Comparison of ENCODE assay signal across 13 mouse cellular contexts in genomic region chrX:160153147-160153815, GRCm38 (mm10). TPM values are rescaled to one million over a fixed set of nuclear protein-coding genes. Genes with fewer than 3 reads are reported as not detected.
DNase-seq lines count a peak whose midpoint lies in the region; ATAC-seq and TF ChIP-seq lines count a peak whose summit lies in the region.
"Had no signal": no experiment of that assay in that cellular context is flagged by ENCODE, and none has a peak within 500 bp of the region (broad histone marks: within the 10 kb centered on the region; RNA-seq: fewer than 3 reads in every experiment).

No protein-coding gene starts in this region.

- no peaks in the 10 kb centered on the region for H3K27me3 ChIP-seq in hindbrain, embryonic 14.5 days (ENCODE audit: control insufficient read depth, insufficient read depth, low read length)
- H3K27me3 ChIP-seq in hindbrain, embryonic 13.5 days = no peaks in the 10 kb centered on the region
- no peaks in the 10 kb centered on the region for H3K27me3 ChIP-seq in lung, embryonic 14.5 days (ENCODE audit: insufficient read depth, low read length)
- H3K27me3 ChIP-seq: hindbrain, embryonic 15.5 days; limb, embryonic 12.5 days; midbrain, embryonic 15.5 days had no signal

- H3K4me3 ChIP-seq in hindbrain, embryonic 14.5 days (replicated peaks; ENCODE audit: low read length) = no peak overlapping the region
- no peak overlapping the region for H3K4me3 ChIP-seq in hindbrain, embryonic 13.5 days
- H3K4me3 ChIP-seq in lung, embryonic 14.5 days (ENCODE audit: low read depth, low read length) = no peak overlapping the region
- H3K4me3 ChIP-seq: hindbrain, embryonic 15.5 days; limb, embryonic 12.5 days; midbrain, embryonic 15.5 days had no signal

- H3K4me1 ChIP-seq in hindbrain, embryonic 14.5 days (replicated peaks; ENCODE audit: control insufficient read depth, insufficient read depth, low read length) = no peaks in the 10 kb centered on the region
- no peaks in the 10 kb centered on the region for H3K4me1 ChIP-seq in hindbrain, embryonic 13.5 days (replicated peaks)
- H3K4me1 ChIP-seq in lung, embryonic 14.5 days (ENCODE audit: insufficient read depth) = no peaks in the 10 kb centered on the region
- H3K4me1 ChIP-seq: hindbrain, embryonic 15.5 days; limb, embryonic 12.5 days; midbrain, embryonic 15.5 days had no signal

- H3K4me2 ChIP-seq in hindbrain, embryonic 14.5 days (replicated peaks) = no peak overlapping the region
- no peak overlapping the region for H3K4me2 ChIP-seq in hindbrain, embryonic 13.5 days
- H3K4me2 ChIP-seq in lung, embryonic 14.5 days = no peak overlapping the region
- H3K4me2 ChIP-seq: hindbrain, embryonic 15.5 days; limb, embryonic 12.5 days; midbrain, embryonic 15.5 days had no signal

- no peak overlapping the region for H3K27ac ChIP-seq in hindbrain, embryonic 14.5 days
- no peak overlapping the region for H3K27ac ChIP-seq in hindbrain, embryonic 13.5 days
- no peak overlapping the region for H3K27ac ChIP-seq in lung, embryonic 14.5 days (ENCODE audit: low read depth)
- H3K27ac ChIP-seq: hindbrain, embryonic 15.5 days; limb, embryonic 12.5 days; midbrain, embryonic 15.5 days had no signal

- peak; percentile 56 for TF ChIP-seq CTCF in lung, embryonic 14.5 days (IDR thresholded peaks at IDR 0.05; ENCODE audit: low read depth)

- no peaks in the 10 kb centered on the region for H3K36me3 ChIP-seq in hindbrain, embryonic 14.5 days (replicated peaks; ENCODE audit: control insufficient read depth, insufficient read depth)
- H3K36me3 ChIP-seq in hindbrain, embryonic 13.5 days = no peaks in the 10 kb centered on the region
- H3K36me3 ChIP-seq in lung, embryonic 14.5 days (ENCODE audit: insufficient read depth) = no peaks in the 10 kb centered on the region
- H3K36me3 ChIP-seq: hindbrain, embryonic 15.5 days; limb, embryonic 12.5 days; midbrain, embryonic 15.5 days had no signal

- DNase-seq in hindbrain, embryonic 14.5 days (ENCODE audit: low spot score) = peak; percentile 36
- DNase-seq in lung, embryonic 14.5 days = peak; percentile 50
- no peak for DNase-seq in lung, adult 18-20 months
- DNase-seq in MEL-GATA-1-ER (ENCODE audit: extremely low read depth, low read depth) = peak; percentile 16
- peak; percentile 20 for DNase-seq in induced T-regulatory cell, adult 2 months (ENCODE audit: low read depth)
- DNase-seq in adrenal gland, adult 8-10 months = no peak
- no peak for DNase-seq in urinary bladder, postnatal 25 days (ENCODE audit: low spot score)
- DNase-seq: gastrocnemius, postnatal 25 days; thymus, adult 18-20 months had no signal

- WGBS in hindbrain, embryonic 14.5 days = 71% methylated on average over 4 of the region's 4 CpGs
- WGBS in hindbrain, embryonic 13.5 days = 63% methylated on average over 4 of the region's 4 CpGs
- WGBS in lung, embryonic 14.5 days = 57% methylated on average over 4 of the region's 4 CpGs

- H3K9me3 ChIP-seq in hindbrain, embryonic 14.5 days (ENCODE audit: control insufficient read depth, low read length) = no peaks in the 10 kb centered on the region
- no peaks in the 10 kb centered on the region for H3K9me3 ChIP-seq in hindbrain, embryonic 13.5 days
- no peaks in the 10 kb centered on the region for H3K9me3 ChIP-seq in lung, embryonic 14.5 days (ENCODE audit: low read depth, low read length)
- H3K9me3 ChIP-seq: hindbrain, embryonic 15.5 days; limb, embryonic 12.5 days; midbrain, embryonic 15.5 days had no signal

- no peak overlapping the region for H3K9ac ChIP-seq in hindbrain, embryonic 14.5 days
- H3K9ac ChIP-seq in hindbrain, embryonic 13.5 days = no peak overlapping the region
- no peak overlapping the region for H3K9ac ChIP-seq in lung, embryonic 14.5 days
- H3K9ac ChIP-seq: hindbrain, embryonic 15.5 days; limb, embryonic 12.5 days; midbrain, embryonic 15.5 days had no signal

- no peak for ATAC-seq in hindbrain, embryonic 14.5 days (ENCODE audit: low FRiP score)
- ATAC-seq in hindbrain, embryonic 13.5 days (ENCODE audit: low FRiP score) = no peak
- ATAC-seq in lung, embryonic 14.5 days (ENCODE audit: insufficient read depth) = no peak
- ATAC-seq: midbrain, embryonic 15.5 days had no signal

RNA-seq across cellular contexts. Expression of gene Pdha1, which starts 15.1 kb away (rescaled TPM):
- 147 and 179 TPM in 2 replicates for polyA plus RNA-seq in hindbrain, embryonic 14.5 days (2014; fragmentation: Nextera tagmentation; extraction: Ambion mirVana)
- polyA plus RNA-seq in hindbrain, embryonic 13.5 days (2015; fragmentation: Nextera tagmentation; extraction: Ambion mirVana) = 106 and 108 TPM in 2 replicates
- 121 and 123 TPM in 2 replicates for polyA plus RNA-seq in lung, embryonic 14.5 days (2014; fragmentation: Nextera tagmentation; extraction: Ambion mirVana)
- 100 to 1,000 TPM; 154 to 303 (median 223) TPM for total RNA-seq in adrenal gland, adult 8-10 months (2022)

Comparison
In these comparisons a context has a peak if more than half of its experiments do, and no peak if none do; other contexts are left out.
1. DNase-seq: peak in hindbrain, embryonic 14.5 days (single experiment), lung, embryonic 14.5 days (single experiment), MEL-GATA-1-ER (single experiment) and induced T-regulatory cell, adult 2 months (single experiment); none in lung, adult 18-20 months (0 of 2), adrenal gland, adult 8-10 months (single experiment) and urinary bladder, postnatal 25 days (single experiment).